Mouse (Mus musculus) ovary, postnatal 14 days (tissue): ENCODE measurements at regions not wholly inside any gene's neighbourhood (a gene's known extent, or its start where the extent isn't known, plus 50 kb on each side); places are given as distances from the start of the nearest gene placed in this dataset.
A peak's percentile ranks its signal among the peaks of the same experiment; 100 is the strongest.

Experiments
- DNase-seq: peaks from one replicate; pipeline ENCODE4 v3.0.0; 2022; ENCODE audit warnings: low spot score

DNA sequence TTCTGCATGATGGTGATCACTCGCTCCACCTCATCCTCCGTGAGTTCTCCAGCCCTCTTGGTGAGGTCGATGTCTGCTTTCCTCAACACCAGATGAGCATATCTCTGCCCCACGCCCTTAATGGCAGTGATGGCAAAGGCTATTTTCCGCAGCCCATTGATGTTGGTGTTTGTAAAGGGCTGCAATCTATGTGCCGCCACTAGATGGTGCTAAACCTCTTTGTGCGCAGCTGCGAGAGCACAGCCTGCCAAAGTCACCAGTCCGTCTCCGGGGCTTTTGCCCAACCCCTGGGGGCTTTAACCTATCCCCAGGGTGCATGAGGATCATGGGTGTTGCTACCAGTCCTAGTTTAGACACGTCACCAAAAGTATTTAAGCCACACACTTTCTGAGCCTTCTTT is 140.9 kb upstream of the Cts3 start:
- DNase-seq: peak; percentile 1

DNA sequence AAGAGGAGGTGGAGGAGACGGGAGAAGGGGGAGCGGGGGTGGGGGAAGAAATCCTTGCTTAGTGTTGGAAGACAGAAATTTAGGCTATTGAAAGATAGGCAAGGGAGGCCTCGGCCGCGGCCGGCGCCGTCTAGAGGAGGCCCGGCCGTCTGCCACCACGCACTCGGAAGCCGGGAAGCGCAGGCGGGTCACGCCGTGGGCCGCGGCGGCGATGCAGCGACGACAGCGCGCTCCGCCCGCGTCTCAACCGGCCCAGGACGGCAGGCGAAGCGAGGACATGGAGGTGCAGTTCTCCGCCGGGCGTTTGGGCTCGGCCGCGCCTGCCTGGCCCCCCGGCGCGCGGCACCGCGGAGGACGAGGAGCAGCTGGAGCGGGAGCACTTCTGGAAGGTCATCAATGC is 95.8 kb upstream of the Cts3 start:
- DNase-seq: no peak
